Mouse (Mus musculus): Measurements from ENCODE around the gene Ccdc173. TPM values are rescaled to one million over a fixed set of nuclear protein-coding genes. Genes with fewer than 3 reads are reported as not detected.

Gene Ccdc173
- polyA plus RNA-seq, 1 experiment from 2014 or later = 4.6 TPM

- no peaks in the 10 kb centered on the region for H3K36me3 ChIP-seq (ENCODE audit: poor library complexity, severe bottlenecking)
- no peak for ATAC-seq
- H3K9ac ChIP-seq = no peak overlapping the region
- H3K27me3 ChIP-seq = peaks cover 10% of the 10 kb centered on the region; the same call in 1 of the 2 replicates
- no peaks in the 10 kb centered on the region for H3K9me3 ChIP-seq (replicated peaks)
- H3K4me1 ChIP-seq = peaks cover 10% of the 10 kb centered on the region; the same call in 1 of the 2 replicates
- no peak overlapping the region for H3K27ac ChIP-seq
- peak overlapping the region; percentile 74 for H3K4me2 ChIP-seq
- 27% methylated on average over 4 of the region's 4 CpGs for WGBS
- peak overlapping the region; percentile 86 for H3K4me3 ChIP-seq
These were observed 75.8 kb downstream of the Ccdc173 start for GRCm38 (mm10) chr2:69713626-69714014.

DNA sequence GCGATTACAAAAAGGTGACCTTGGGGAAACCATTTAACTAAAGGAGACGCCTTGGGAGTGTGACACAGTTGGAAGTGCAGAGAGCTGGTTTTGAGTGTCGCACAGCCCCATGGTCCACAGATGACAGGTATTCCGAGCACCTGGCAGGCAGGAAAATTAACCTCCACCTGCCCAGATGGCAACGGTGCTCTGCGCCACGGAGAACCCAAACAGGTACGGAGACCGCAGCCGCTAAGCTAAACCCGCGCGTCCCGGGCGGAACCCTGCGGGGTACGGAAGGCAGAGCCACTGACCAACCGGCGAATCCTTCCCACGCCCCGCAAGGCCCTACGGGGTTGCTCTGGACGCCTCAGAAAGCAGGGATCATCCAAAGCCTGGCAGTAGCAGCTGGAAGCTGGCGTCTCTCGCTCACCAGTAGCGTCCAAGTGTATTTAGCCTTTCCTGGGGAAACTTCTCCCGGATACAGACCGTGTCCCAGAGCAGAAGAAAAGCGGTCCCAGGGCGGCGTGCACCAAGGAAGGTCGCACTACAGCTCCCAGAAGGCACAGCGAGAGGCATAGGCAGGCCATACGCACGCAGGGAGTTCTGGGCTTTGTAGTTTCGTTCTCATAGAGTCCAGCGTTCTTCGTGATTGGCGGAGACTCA, 76.3 kb downstream of the Ccdc173 start, which contains the start of gene Fastkd1:
TSS of gene Fastkd1 (minus strand) at position 536 of the 645 bp plus-strand sequence.
- Histone ChIP-seq H3K36me3 (ENCODE audit: poor library complexity, severe bottlenecking) (0 out of 2 replicates have a peak, but pooled peaks cover under 1% of the 10 kb centered on the region), H3K27ac (no peak within 1 kb of the TSS; the same call in 1 of the 2 replicates), H3K4me2 (peak within 1 kb of the TSS; percentile 74), H3K9me3 (replicated peaks) (no peaks in the 10 kb centered on the region), H3K4me1 (peaks cover 10% of the 10 kb centered on the region; the same call in 1 of the 2 replicates), H3K9ac (peak within 1 kb of the TSS; percentile 77), H3K27me3 (peaks cover 8% of the 10 kb centered on the region; the same call in 1 of the 2 replicates), H3K4me3 (peak within 1 kb of the TSS; percentile 86)
- peak; percentile 100 for ATAC-seq
- under 1% methylated on average over 39 of the region's 39 CpGs for WGBS

- H3K27ac ChIP-seq = no peak overlapping the region
- H3K4me3 ChIP-seq = no peak overlapping the region; the same call in 1 of the 2 replicates
- 86% methylated on average over 14 of the region's 14 CpGs for WGBS
- no peaks in the 10 kb centered on the region for H3K9me3 ChIP-seq (replicated peaks)
- no peak overlapping the region for H3K9ac ChIP-seq
- H3K4me2 ChIP-seq = peak overlapping the region; percentile 74; the same call in 1 of the 2 replicates
- no peak for ATAC-seq
- peaks cover 8% of the 10 kb centered on the region for H3K36me3 ChIP-seq (ENCODE audit: poor library complexity, severe bottlenecking)
- peaks cover 10% of the 10 kb centered on the region; the same call in 1 of the 2 replicates for H3K4me1 ChIP-seq
- H3K27me3 ChIP-seq = peaks cover 8% of the 10 kb centered on the region; the same call in 1 of the 2 replicates
These were observed 77.2 kb downstream of the Ccdc173 start for GRCm38 (mm10) chr2:69712171-69712570.

Other genes with a start within 250 kb of the Ccdc173 start
- 0.75 and 1.1 TPM in 2 replicates for gene Lrp2, start 203.5 kb downstream of the Ccdc173 start, polyA plus RNA-seq (2015; fragmentation: Nextera tagmentation; extraction: Ambion mirVana)
- gene Bbs5, start 142.4 kb downstream of the Ccdc173 start, polyA plus RNA-seq (2015; fragmentation: Nextera tagmentation; extraction: Ambion mirVana) = 16.6 and 20.0 TPM in 2 replicates
- 0.15 TPM in 2 replicates for gene Klhl41, start 119.5 kb downstream of the Ccdc173 start, polyA plus RNA-seq (2015; fragmentation: Nextera tagmentation; extraction: Ambion mirVana)
- gene Fastkd1, start 76.1 kb downstream of the Ccdc173 start, polyA plus RNA-seq (2015; fragmentation: Nextera tagmentation; extraction: Ambion mirVana) = 14.1 and 14.5 TPM in 2 replicates
- 139 and 147 TPM in 2 replicates for gene Ppig, start 67.0 kb downstream of the Ccdc173 start, polyA plus RNA-seq (2015; fragmentation: Nextera tagmentation; extraction: Ambion mirVana)
- 37.4 and 37.5 TPM in 2 replicates for gene Phospho2, start within 50 bp of the Ccdc173 start, polyA plus RNA-seq (2015; fragmentation: Nextera tagmentation; extraction: Ambion mirVana)
- gene Klhl23, start 32.4 kb upstream of the Ccdc173 start, polyA plus RNA-seq (2015; fragmentation: Nextera tagmentation; extraction: Ambion mirVana) = 45.2 and 49.5 TPM in 2 replicates
- 400 and 426 TPM in 2 replicates for gene Ssb, start 72.0 kb upstream of the Ccdc173 start, polyA plus RNA-seq (2015; fragmentation: Nextera tagmentation; extraction: Ambion mirVana)
- gene Mettl5, start 96.0 kb upstream of the Ccdc173 start, polyA plus RNA-seq (2015; fragmentation: Nextera tagmentation; extraction: Ambion mirVana) = 36.2 and 40.6 TPM in 2 replicates
- 14.2 and 15.7 TPM in 2 replicates for gene Ubr3, start 107.7 kb upstream of the Ccdc173 start, polyA plus RNA-seq (2015; fragmentation: Nextera tagmentation; extraction: Ambion mirVana)
- gene Myo3b, start 249.6 kb upstream of the Ccdc173 start, polyA plus RNA-seq (2015; fragmentation: Nextera tagmentation; extraction: Ambion mirVana) = 0.18 and 0.25 TPM in 2 replicates